Mouse (Mus musculus) hindbrain, embryonic 11.5 days (tissue): ENCODE data around the gene Egfl7. TPM values are rescaled to one million over a fixed set of nuclear protein-coding genes. Genes with fewer than 3 reads are reported as not detected.

ENCODE experiments used
- ATAC-seq: fragments of 200-750 bp; cut with Nextera tagmentation; 2 replicates; pipeline ENCODE4 v1.8.0; 2017; ENCODE audit warnings: mild to moderate bottlenecking, moderate TSS enrichment, moderate library complexity; ENCODE audit not compliant: low FRiP score
- DNase-seq: peaks from one replicate; pipeline ENCODE4 v3.0.0-alpha.2; 2015; ENCODE audit warnings: low spot score
- H3K27ac ChIP-seq: fragments of 300-500 bp; sonication (generic); 2 replicates; pipeline ENCODE4 v1.5.1; 2014; ENCODE audit warnings: mild to moderate bottlenecking, low read depth, low read length
- H3K27me3 ChIP-seq: fragments of 300-500 bp; sonication (generic); 2 replicates; pipeline ENCODE4 v1.6.1; 2014; ENCODE audit warnings: mild to moderate bottlenecking, low read length, moderate library complexity, mixed read lengths; ENCODE audit not compliant: control insufficient read depth, insufficient read depth
- H3K36me3 ChIP-seq: fragments of 300-500 bp; sonication (generic); 2 replicates; pipeline ENCODE4 v1.6.1; 2014; ENCODE audit warnings: mild to moderate bottlenecking, low read length, moderate library complexity, mixed read lengths; ENCODE audit not compliant: control insufficient read depth, insufficient read depth
- H3K4me1 ChIP-seq: fragments of 300-500 bp; sonication (generic); replicated peaks from 2 replicates; pipeline ENCODE4 v1.6.1; 2014; ENCODE audit warnings: low read length, mixed read lengths; ENCODE audit not compliant: control insufficient read depth, insufficient read depth
- H3K4me2 ChIP-seq: fragments of 300-500 bp; sonication (generic); replicated peaks from 2 replicates; pipeline ENCODE4 v1.6.1; 2014; ENCODE audit warnings: mild to moderate bottlenecking, low read depth, low read length
- H3K4me3 ChIP-seq: fragments of 300-500 bp; sonication (generic); 2 replicates; pipeline ENCODE4 v1.5.1; 2014; ENCODE audit warnings: low read depth, low read length
- H3K9ac ChIP-seq: fragments of 300-500 bp; sonication (generic); 2 replicates; pipeline ENCODE4 v1.6.1; 2014; ENCODE audit warnings: low read depth, low read length
- H3K9me3 ChIP-seq: fragments of 300-500 bp; sonication (generic); 2 replicates; pipeline ENCODE4 v1.6.1; 2016; ENCODE audit warnings: low read length; ENCODE audit not compliant: control insufficient read depth
- WGBS: fragments of 180-500 bp; shearing (Covaris S2); extraction: QIAGEN DNeasy Blood & Tissue Kit; methylation state at CpG from one replicate; pipeline ENCODE4 v1.1.7; 2014; 5-methylcytosine and 5-hydroxymethylcytosine counted together
- polyA plus RNA-seq: library from polyadenylated mRNA; unstranded; fragments of >200 nt; fragmentation: Nextera tagmentation; extraction: Ambion mirVana; gene quantifications from 2 replicates; pipeline ENCODE4 v1.2.1, GENCODE M21; 2014

Gene Egfl7
- polyA plus RNA-seq, 1 experiment from 2014 or later, result 65.2 TPM

DNA sequence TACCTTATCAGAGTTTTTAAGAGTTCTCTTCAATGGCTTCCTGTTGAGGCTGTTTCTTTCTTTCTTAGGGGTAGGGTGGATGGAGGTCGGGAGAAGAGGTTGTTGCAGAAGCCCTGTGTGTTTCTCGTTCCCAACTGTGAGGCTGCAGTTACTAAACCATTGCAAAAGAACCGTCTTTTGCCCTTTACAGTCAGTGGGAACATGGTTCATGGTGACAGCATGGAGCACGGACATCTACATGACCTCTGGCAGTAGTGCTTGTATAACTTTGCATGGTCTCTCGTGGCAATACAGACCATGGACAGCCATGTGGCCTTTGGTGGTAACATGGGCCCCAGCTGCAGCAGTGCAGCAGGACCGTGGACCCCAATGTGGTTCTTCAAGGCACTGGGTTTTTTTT lies 37.5 kb downstream of the Egfl7 start:
- H3K9me3 ChIP-seq, result no peaks in the 10 kb centered on the region
- H3K4me2 ChIP-seq, result no peak overlapping the region
- 83% methylated on average over 6 of the region's 6 CpGs for WGBS
- ATAC-seq, result no peak
- H3K36me3 ChIP-seq, result no peaks in the 10 kb centered on the region
- DNase-seq, result no peak
- no peak overlapping the region for H3K4me3 ChIP-seq
- no peak overlapping the region for H3K9ac ChIP-seq
- no peaks in the 10 kb centered on the region for H3K27me3 ChIP-seq
- H3K27ac ChIP-seq, result no peak overlapping the region
- no peaks in the 10 kb centered on the region for H3K4me1 ChIP-seq

DNA sequence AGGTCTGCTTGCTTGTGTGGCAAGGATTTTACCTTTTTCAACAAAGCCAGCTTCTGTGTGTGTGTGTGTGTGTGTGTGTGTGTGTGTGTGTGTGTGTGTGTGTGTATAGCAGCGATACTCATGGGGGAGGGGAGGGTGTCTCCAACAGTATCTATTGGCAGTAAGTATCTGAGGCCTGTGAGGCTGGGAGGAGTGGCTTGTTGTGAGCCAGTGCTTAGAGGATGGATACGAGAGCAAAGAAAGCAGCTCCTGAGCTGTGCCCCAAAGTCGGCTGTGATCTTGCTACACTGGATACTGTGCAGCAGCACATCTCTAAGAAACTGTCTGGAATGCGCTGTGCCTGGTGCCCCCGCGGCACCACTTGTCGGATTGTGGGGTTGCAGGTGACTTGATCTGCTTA lies 38.1 kb downstream of the Egfl7 start:
- DNase-seq (no peak), ATAC-seq (no peak)
- no peaks in the 10 kb centered on the region for H3K9me3 ChIP-seq
- no peak overlapping the region for H3K4me3 ChIP-seq
- H3K27me3 ChIP-seq, result no peaks in the 10 kb centered on the region
- no peaks in the 10 kb centered on the region for H3K36me3 ChIP-seq
- WGBS, result 67% methylated on average over 7 of the region's 7 CpGs
- no peaks in the 10 kb centered on the region for H3K4me1 ChIP-seq
- no peak overlapping the region for H3K9ac ChIP-seq
- no peak overlapping the region for H3K27ac ChIP-seq
- no peak overlapping the region for H3K4me2 ChIP-seq

DNA sequence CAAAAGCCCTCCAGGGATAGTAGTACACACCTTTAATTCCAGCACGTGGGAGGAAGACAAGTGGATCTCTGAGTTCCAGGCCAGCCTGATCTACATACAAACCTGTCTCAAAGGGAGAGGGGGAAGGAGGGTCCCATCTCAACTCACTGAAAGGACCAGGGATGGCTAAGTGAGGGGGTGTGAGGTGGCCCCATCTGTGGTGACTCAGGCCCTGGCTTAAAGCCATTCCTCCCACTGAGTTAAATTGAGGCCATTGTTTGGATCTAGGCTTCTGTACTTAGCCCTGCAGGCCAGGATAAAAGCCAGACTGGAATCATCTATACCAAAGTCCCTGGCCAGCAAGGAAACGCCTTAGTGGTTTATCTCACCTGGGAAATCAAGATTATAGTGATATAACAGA lies 41.4 kb downstream of the Egfl7 start:
- Histone ChIP-seq H3K9me3 (no peaks in the 10 kb centered on the region), H3K4me2 (no peak overlapping the region), H3K4me3 (no peak overlapping the region), H3K27ac (no peak overlapping the region), H3K27me3 (no peaks in the 10 kb centered on the region), H3K9ac (no peak overlapping the region), H3K4me1 (no peaks in the 10 kb centered on the region), H3K36me3 (no peaks in the 10 kb centered on the region)
- DNase-seq, result no peak
- WGBS, result 57% methylated on average over 2 of the region's 2 CpGs
- ATAC-seq, result no peak

DNA sequence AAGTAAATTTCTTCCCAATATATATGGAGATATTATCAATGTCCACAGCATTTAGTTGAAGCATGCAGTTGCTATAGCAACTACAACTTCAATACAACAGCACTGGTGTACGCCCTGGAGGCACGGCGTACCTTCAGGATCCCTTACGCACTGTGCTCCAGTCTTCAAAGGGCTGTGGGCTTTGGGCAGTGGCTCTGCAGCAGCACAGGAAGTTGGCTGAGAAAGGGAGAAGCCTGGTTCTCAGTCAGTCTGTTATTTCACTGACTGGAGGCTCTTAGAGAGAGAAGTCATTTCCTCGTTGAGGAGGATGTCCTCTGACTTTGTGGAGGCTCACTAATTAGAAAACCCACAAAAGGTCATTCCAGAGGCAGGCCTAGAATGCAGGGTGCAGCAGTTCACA lies 43.2 kb downstream of the Egfl7 start:
- no peak for DNase-seq
- H3K27me3 ChIP-seq, result no peaks in the 10 kb centered on the region
- no peak overlapping the region for H3K4me3 ChIP-seq
- no peak overlapping the region for H3K27ac ChIP-seq
- H3K36me3 ChIP-seq, result no peaks in the 10 kb centered on the region
- WGBS, result 72% methylated on average over 5 of the region's 5 CpGs
- no peak for ATAC-seq
- no peaks in the 10 kb centered on the region for H3K9me3 ChIP-seq
- no peaks in the 10 kb centered on the region for H3K4me1 ChIP-seq
- no peak overlapping the region for H3K4me2 ChIP-seq
- H3K9ac ChIP-seq, result no peak overlapping the region

DNA sequence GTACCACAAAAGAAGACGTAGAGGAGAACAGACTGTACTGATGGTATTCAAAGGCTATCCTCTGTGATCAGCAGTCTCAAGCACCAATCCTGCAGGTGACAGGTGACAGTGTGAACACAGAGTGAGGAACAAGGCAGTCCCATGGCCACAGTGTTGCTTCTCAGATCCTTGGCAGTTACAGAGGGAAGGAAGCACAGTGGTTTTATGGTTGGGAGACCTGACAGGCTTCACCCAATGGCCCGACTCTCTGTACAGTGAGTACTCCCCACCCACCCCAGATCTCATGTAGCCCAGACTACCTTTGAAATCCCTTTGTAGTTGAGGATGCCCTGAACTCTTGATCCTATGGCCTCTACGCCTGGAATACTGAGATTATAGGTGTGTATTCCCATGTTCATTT lies 45.6 kb downstream of the Egfl7 start:
- Histone ChIP-seq H3K4me1 (peaks cover 8% of the 10 kb centered on the region), H3K4me3 (no peak overlapping the region), H3K4me2 (no peak overlapping the region), H3K9ac (no peak overlapping the region), H3K36me3 (no peaks in the 10 kb centered on the region), H3K27ac (no peak overlapping the region), H3K9me3 (no peaks in the 10 kb centered on the region), H3K27me3 (no peaks in the 10 kb centered on the region)
- ATAC-seq (no peak), DNase-seq (no peak)
- WGBS, result 87% methylated on average over 3 of the region's 3 CpGs

DNA sequence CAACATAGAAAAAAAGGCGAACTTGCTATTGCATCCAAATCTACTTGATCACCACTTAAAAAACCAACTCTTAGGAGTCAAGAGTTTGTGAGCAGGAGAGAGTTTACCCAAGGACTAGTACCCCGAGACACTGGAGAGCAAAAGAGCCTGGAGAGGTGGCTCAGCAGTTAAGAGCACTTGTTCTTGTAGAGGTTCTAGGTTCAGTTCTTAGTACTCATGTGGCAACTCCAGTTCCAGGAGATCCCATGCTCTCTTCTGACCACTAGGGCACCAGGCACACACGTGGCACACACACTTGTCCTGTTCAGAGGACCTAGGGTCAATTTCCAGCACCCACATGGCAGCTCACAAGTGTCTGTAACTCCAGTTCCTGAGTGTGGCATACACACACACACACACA lies 46.3 kb downstream of the Egfl7 start:
- no peak for DNase-seq
- no peak overlapping the region for H3K4me3 ChIP-seq
- no peak overlapping the region for H3K9ac ChIP-seq
- no peaks in the 10 kb centered on the region for H3K36me3 ChIP-seq
- H3K9me3 ChIP-seq, result no peaks in the 10 kb centered on the region
- ATAC-seq, result no peak
- WGBS, result 65% methylated on average over 3 of the region's 3 CpGs
- peaks cover 8% of the 10 kb centered on the region for H3K4me1 ChIP-seq
- no peaks in the 10 kb centered on the region for H3K27me3 ChIP-seq
- no peak overlapping the region for H3K27ac ChIP-seq
- no peak overlapping the region for H3K4me2 ChIP-seq

DNA sequence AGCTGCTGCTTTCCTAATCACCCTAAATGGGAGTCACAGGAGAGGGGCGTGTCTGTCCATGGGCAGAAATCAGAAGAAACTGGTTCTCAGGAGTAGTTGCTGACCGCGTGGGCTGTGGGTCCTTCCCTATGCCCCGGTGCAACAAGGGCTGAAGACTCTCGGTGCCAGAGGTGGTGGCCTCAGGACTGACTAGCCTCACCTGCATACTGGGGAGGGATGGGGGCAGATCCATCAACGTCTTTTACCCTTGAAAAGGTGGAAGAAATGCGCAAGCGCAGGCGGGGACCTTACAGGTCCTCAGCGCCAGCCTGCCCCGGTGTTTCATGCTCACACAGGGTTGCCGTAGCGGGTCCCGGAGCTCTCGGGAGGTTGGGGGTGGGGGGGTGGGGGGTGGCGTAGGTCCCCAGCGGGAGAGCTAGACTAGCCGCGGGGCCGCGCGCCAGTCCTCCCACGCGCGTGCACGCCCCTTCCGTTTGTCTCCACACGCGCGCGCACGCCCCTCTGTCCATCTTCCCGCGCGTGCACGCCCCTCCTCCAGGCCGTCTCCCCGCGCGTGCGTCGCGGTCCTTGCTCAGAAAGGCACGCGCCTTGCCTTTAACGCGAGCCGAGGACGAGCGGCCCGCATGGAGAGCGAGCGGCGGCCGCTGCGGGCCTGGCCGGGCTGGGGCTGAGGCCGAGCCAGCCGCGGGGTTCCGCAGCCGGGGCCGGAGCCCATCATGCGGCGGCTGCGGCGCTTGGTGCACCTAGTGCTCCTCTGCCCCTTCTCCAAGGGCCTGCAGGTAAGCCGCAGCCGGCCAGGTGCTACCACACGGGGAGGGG lies 48.3 kb downstream of the Egfl7 start, which contains the start of gene Fam69b:
Gene Fam69b (plus strand): TSS at position 537 of the 819 bp plus-strand sequence.
- H3K27me3 ChIP-seq, result no peaks in the 10 kb centered on the region
- 1% methylated on average over 63 of the region's 70 CpGs for WGBS
- no peaks in the 10 kb centered on the region for H3K36me3 ChIP-seq
- ATAC-seq (peak; percentile 84), DNase-seq (peak; percentile 93)
- H3K27ac ChIP-seq, result peak within 1 kb of the TSS; percentile 70
- peaks cover 10% of the 10 kb centered on the region for H3K4me1 ChIP-seq
- peak within 1 kb of the TSS; percentile 74 for H3K4me3 ChIP-seq
- H3K4me2 ChIP-seq, result peak within 1 kb of the TSS; percentile 96
- peak within 1 kb of the TSS; percentile 98 for H3K9ac ChIP-seq
- H3K9me3 ChIP-seq, result no peaks in the 10 kb centered on the region

DNA sequence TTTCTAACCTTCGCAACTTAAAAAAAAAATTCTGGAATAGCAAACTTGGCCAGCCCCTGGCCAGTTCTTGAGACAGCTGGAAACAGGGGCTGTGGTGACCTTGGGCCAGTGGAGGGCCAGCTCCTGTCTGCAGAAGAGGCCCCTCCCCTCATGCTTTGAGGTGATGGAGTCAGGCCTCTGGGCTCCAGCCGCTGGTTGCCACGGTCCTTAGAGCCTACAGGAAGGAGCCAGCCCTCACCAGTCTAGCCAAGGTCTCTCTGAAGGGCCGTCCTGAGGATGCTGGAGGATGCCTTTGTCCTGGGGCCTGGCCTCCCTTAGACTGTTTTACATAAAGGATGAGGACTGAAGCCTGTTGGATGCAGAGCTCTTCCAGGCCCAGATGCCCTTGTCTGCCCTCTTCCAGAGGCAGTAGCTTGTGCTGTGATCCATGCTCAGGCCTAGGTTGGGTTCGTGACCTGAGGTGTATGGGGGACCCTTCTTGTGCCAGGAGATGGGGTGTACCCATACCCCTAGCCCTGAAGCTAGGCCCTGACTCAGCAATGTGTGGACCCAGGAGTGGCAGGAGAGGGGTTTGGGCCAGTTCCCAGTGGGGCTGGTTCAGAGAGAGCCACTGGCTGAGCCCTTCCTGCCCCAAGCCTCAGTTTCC lies 49.1 kb downstream of the Egfl7 start:
- Histone ChIP-seq H3K27ac (peak overlapping the region; percentile 70), H3K4me2 (peak overlapping the region; percentile 96), H3K36me3 (no peaks in the 10 kb centered on the region), H3K4me1 (peaks cover 10% of the 10 kb centered on the region), H3K9ac (peak overlapping the region; percentile 98), H3K9me3 (no peaks in the 10 kb centered on the region), H3K27me3 (no peaks in the 10 kb centered on the region), H3K4me3 (peak overlapping the region; percentile 74)
- DNase-seq (peak; percentile 59), ATAC-seq (peak; percentile 60)
- 20% methylated on average over 5 of the region's 5 CpGs for WGBS
